Mouse (Mus musculus): ENCODE measurements at regions not wholly inside any gene's neighbourhood (a gene's known extent, or its start where the extent isn't known, plus 50 kb on each side); places are given as distances from the start of the nearest gene placed in this dataset.

DNA sequence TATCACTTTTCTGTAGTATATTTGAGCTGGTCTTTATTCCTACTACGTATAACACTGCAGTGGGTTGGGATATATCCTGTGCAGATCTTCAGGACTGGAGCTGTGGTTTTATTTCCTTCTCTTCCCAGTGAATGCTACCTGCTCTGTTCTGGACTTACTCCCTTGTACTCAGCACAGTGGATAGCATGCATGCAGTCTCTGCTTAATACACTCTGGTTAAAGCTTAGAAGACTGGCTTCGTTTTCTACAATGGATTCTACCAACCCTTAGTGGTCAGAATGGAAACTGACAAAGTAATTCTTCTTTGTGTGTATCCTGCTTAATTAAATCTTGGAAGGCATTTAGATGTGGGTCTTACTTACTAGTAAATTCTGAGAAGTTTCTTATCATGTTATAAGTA, 292.3 kb downstream of the 1700017N19Rik start:
- no peak for DNase-seq (ENCODE audit: low spot score)

DNA sequence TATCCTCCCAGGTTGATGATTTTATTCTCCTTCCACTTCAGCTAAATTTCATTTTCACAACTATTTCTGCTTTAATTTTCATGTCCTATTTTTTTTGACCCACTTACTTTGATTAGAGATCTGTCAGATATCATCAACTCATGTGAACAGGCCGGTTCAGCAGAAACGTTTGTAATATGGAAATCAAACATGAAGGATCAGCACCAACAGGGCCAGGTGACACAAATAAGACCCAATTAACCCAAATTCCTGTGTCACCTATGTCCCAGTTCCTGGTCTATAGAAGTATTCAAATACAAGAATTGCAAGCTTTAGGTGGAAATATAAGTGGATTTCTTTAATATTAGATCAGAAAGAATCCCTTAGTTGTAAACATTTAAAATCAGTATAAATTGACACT, 332.7 kb downstream of the 1700017N19Rik start:
- DNase-seq (ENCODE audit: low spot score): no peak

DNA sequence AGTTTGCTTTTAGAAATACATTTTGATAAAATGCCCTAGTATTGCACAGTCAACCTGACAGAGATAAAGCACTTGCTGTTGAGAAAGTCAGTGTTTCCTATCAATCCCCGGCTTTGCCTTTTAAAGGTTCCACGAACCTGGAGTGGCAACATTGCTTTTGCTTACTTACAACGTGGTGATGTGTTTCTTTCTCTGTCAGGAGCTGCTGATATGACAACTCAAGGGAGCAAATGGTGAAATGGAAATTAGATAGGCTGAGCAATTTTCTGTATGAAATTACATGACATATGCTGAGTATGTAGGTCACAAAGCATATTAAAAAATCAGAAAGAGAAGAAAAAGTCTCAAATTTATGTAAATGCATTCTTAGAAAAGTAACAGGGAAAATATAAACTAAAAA, 336.8 kb downstream of the 1700017N19Rik start:
- DNase-seq (ENCODE audit: low spot score): no peak

DNA sequence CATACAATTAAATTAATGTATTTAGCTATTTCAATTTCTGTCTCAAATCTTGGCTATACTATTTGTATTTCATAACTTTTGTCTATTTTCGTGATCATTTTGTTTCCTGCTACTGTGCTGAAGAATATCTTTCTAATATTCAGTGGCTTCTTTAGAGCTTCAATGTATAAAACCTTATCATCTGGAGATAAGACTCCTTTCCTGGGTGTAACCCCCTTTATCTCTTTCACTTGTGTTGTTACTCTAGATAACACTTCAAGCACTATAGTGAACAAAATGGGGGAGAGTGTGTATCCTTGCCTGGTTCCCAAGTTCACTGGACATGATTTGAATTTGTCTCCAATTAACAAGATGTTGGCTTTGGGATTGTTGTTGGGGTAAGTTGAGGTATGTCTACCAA, 341.5 kb downstream of the 1700017N19Rik start:
- no peak for DNase-seq (ENCODE audit: low spot score)

DNA sequence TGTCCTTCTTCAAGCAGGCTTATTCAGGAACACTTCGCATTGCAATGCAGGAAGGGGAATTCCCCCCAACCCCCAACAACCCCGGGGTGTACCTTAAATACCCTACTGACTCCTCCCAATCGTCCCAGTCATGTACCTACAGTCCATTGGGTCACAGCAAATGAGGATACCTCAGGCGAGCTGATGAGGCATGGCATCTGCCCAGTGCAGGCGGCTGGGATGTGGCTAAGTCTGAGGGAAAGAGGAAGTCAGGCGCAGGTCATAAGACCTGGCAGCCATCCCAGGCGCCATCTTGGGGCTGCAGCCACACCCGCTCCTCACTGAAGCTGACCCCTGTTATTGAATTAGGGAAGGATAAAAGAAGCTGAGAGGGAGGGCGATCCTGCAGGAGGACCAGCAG, 368.1 kb downstream of the 1700017N19Rik start:
- no peak for DNase-seq (ENCODE audit: low spot score)

DNA sequence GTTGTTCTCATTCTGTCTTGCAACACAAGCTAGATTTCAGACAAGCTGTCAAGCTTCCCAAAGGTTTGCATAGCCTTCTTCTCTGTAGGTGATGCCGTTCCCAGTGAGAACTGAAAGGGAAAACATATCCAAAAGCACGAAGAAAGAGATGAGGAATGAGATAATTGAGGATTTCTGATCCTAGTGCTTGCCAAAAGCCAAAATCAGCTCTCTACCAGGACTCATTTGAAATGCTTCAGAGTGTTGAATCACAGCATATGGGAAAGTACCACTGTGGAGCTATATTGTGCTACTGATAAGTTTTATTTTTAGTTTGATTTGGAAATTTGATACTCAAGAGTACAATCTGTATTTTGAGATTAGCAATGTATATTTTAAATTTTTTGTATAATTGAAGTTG, 413.2 kb downstream of the 1700017N19Rik start:
- DNase-seq (ENCODE audit: low spot score): no peak

DNA sequence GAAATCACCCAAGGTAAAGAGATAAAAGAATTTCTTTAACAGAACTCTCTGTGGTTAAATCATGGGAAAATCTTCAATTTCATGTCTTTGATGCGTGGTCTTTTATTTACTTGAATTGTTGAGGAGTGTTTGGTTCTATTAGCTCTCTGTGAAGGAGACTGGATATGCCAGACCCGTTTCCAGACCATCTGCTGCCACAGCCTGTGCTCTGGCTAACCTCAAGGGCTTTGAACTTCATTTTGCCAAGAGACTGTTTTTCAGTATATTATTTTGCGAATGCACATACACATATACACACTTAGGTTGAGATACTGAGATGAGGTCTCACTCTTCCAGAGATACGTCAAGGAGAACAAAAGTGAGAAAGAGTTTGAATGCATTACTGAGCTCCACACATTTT, 414.4 kb downstream of the 1700017N19Rik start:
- no peak for DNase-seq (ENCODE audit: low spot score)

DNA sequence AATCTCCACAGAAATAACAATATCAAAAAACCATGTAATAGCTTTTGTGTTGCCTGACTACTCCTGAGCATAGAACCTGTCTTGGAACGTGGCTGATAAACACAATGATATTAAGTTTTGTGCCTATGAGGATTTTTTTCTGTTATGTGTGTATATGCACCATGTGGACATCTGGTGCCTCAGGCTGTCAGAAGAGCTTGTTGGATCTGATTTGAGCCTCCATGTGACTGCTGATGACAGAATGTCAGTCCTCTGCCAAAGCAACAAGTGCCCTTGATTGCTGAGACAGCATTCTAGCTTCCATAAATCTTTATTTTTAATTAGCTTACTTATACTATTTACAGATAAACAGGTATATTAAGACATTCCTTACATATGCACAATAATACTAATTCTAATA, 425.1 kb downstream of the 1700017N19Rik start:
- no peak for DNase-seq (ENCODE audit: low spot score)

DNA sequence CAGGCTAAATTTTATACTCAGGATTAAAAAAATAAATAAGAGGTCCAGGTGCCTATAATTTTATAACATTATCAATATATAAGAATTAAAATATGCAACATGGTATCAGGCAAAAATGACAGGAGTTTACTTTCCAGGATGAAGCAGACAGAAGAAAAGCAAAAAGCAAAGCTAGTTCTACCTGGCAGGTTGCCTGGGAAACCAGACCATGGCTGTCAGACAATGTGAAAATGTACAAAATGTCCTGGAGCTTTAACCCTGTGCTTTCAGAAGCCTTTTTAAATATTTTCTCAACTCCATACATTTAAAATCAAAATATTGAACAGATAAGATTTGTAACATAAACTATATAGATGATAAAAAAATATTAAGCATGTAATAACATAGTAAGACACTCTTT, 448.3 kb downstream of the 1700017N19Rik start:
- DNase-seq (ENCODE audit: low spot score): no peak

DNA sequence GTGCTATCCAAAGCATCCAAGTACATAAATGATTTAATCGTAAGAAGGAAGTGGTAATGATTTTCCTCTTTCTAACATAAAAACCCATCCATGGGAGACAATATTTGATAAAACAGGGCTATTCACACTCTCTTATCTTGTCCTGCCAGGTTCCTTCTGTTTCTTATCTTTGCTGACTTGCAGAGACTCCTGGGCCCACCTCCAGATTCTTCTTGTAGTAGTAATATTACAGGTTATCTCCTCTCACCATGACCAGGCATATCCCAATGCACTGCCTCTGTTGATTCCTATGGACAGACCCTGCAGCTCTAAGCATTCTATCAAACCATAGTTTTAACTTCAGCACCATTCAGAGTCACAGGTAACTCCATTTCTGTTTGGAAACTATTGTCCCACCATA, 448.8 kb downstream of the 1700017N19Rik start:
- DNase-seq (ENCODE audit: low spot score): no peak

Data from left cerebral cortex, adult 11 months (tissue).